Mouse (Mus musculus) midbrain, embryonic 15.5 days (tissue): ENCODE data around the gene Phex. TPM values are rescaled to one million over a fixed set of nuclear protein-coding genes. Genes with fewer than 3 reads are reported as not detected.

Experiments used
- ATAC-seq: fragments of 200-750 bp; cut with Nextera tagmentation; replicated peaks from 2 replicates; pipeline ENCODE4 v1.8.0; 2017; ENCODE audit warnings: moderate TSS enrichment
- H3K27ac ChIP-seq: fragments of 300-500 bp; sonication (generic); 2 replicates; pipeline ENCODE4 v1.5.1; 2015; ENCODE audit warnings: mild to moderate bottlenecking, inconsistent platforms
- H3K27me3 ChIP-seq: fragments of 300-500 bp; sonication (generic); replicated peaks from 2 replicates; pipeline ENCODE4 v1.6.1; 2015; ENCODE audit warnings: inconsistent platforms
- H3K36me3 ChIP-seq: fragments of 300-500 bp; sonication (generic); replicated peaks from 2 replicates; pipeline ENCODE4 v1.6.1; 2015; ENCODE audit warnings: inconsistent platforms
- H3K4me1 ChIP-seq: fragments of 300-500 bp; sonication (generic); 2 replicates; pipeline ENCODE4 v1.6.1; 2015; ENCODE audit warnings: inconsistent platforms
- H3K4me2 ChIP-seq: fragments of 300-500 bp; sonication (generic); 2 replicates; pipeline ENCODE4 v1.6.1; 2015; ENCODE audit warnings: inconsistent platforms, mild to moderate bottlenecking, moderate library complexity
- H3K4me3 ChIP-seq: fragments of 300-500 bp; sonication (generic); 2 replicates; pipeline ENCODE4 v1.5.1; 2015; ENCODE audit warnings: mild to moderate bottlenecking, inconsistent platforms
- H3K9ac ChIP-seq: fragments of 300-500 bp; sonication (generic); 2 replicates; pipeline ENCODE4 v1.6.1; 2015; ENCODE audit warnings: mild to moderate bottlenecking, inconsistent platforms
- H3K9me3 ChIP-seq: fragments of 300-500 bp; sonication (generic); 2 replicates; pipeline ENCODE4 v1.6.1; 2016; ENCODE audit warnings: inconsistent platforms
- WGBS: fragments of 180-500 bp; shearing (Covaris S2); methylation state at CpG from one replicate; pipeline ENCODE4 v1.1.7; 2015; ENCODE audit warnings: mixed read lengths; 5-methylcytosine and 5-hydroxymethylcytosine counted together
- polyA plus RNA-seq: library from polyadenylated mRNA; unstranded; fragments of >200 nt; fragmentation: Nextera tagmentation; extraction: Ambion mirVana; gene quantifications from 2 replicates; pipeline ENCODE4 v1.2.1, GENCODE M21; 2015

Gene Phex
- polyA plus RNA-seq, 1 experiment from 2014 or later, result 0.13 TPM

DNA sequence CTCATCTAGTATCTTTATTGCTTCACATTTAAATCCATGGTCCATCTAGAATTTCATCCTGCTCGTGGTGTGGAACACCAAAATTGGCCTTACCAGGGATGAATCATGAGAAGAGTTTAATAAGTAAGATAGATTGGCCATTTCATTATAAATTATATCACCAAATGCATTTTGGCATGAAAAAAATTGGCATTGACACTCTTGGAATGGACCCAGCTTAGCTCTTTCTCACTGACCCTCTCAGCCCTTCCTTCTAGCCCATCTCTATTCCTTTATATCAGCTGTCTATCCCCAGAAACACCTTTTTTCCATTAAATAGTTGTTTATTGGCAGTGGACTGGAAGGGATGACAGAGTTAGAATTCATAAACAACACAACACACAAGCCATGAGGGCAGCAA, 37.7 kb downstream of the Phex start:
- no peak overlapping the region for H3K9ac ChIP-seq
- WGBS, result 61% methylated on average over 1 of the region's 1 CpGs
- no peak for ATAC-seq

DNA sequence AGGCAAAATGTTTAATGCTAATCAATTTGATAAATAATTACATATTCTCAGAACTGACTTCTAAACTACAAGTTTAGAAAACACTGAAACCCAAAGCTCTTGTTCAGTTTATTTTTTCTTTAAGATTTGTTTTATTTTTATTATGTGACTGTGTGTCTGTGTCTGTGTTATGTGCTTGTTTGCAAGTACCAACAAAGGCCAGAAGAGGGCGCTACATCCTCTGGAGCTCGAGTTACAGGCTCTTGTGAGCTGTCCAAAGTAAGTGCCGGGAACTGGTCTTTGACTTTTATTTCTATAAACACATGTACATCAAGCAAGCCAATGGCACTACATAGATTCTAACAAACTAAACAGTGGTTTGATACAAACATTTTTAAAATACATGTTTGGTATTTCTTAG, 41.2 kb downstream of the Phex start:
- Histone ChIP-seq H3K36me3 (no peaks in the 10 kb centered on the region), H3K27me3 (no peaks in the 10 kb centered on the region), H3K4me3 (no peak overlapping the region), H3K9me3 (no peaks in the 10 kb centered on the region), H3K9ac (no peak overlapping the region), H3K27ac (no peak overlapping the region), H3K4me1 (no peaks in the 10 kb centered on the region), H3K4me2 (no peak overlapping the region)
- ATAC-seq, result no peak
- 71% methylated on average over 3 of the region's 3 CpGs for WGBS

More for the DNA sequence above, 37.7 kb downstream of the Phex start:
- Histone ChIP-seq H3K4me1 (no peaks in the 10 kb centered on the region), H3K36me3 (no peaks in the 10 kb centered on the region), H3K4me2 (no peak overlapping the region), H3K9me3 (no peaks in the 10 kb centered on the region), H3K27ac (no peak overlapping the region), H3K4me3 (no peak overlapping the region), H3K27me3 (no peaks in the 10 kb centered on the region)

DNA sequence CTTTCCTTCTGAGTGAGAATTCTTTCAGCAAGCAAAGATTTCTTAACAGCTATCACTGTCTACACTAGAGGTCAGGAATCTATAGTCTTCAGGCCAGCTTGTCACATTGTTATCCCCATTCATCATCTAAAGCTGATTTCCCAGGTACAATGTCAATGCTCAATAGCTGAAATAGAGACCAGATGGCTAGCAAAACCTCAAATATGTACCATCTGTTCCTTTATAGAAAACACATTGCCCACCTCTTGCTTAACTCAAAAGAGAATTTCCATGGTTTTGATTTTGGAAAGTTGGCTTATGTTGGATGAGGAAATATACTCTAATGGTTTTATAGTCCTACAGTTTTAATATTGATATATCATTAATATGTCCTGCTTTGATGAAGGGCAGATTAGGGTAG, 45.9 kb downstream of the Phex start:
- no peak overlapping the region for H3K4me2 ChIP-seq
- no peak for ATAC-seq
- H3K9ac ChIP-seq, result no peak overlapping the region
- no peaks in the 10 kb centered on the region for H3K36me3 ChIP-seq
- no peak overlapping the region for H3K4me3 ChIP-seq
- no peaks in the 10 kb centered on the region for H3K9me3 ChIP-seq
- no peak overlapping the region for H3K27ac ChIP-seq
- H3K4me1 ChIP-seq, result no peaks in the 10 kb centered on the region
- H3K27me3 ChIP-seq, result no peaks in the 10 kb centered on the region

DNA sequence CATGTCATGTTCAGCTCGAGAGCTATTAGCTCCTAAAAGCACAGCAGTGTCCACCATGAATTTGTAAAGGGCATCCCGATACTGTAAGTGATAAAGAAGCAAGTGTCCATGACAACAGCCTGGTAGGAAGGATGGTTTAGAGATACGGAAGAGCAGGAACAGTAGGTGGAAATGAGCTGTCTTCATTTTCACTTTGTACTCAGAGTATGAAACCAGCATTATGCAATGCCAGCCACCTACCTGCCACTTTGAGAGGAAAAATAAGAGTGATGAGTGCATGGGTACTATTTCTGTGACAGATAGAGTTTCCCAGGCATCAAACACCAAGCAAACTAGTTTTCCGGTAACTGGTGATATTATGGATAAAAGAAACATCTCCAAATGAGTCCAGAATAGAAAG, 59.6 kb downstream of the Phex start:
- WGBS, result 81% methylated on average over 4 of the region's 4 CpGs
- Histone ChIP-seq H3K4me3 (no peak overlapping the region), H3K27ac (no peak overlapping the region), H3K4me2 (no peak overlapping the region), H3K27me3 (no peaks in the 10 kb centered on the region), H3K9me3 (no peaks in the 10 kb centered on the region), H3K36me3 (no peaks in the 10 kb centered on the region), H3K4me1 (no peaks in the 10 kb centered on the region), H3K9ac (no peak overlapping the region)
- ATAC-seq, result no peak

DNA sequence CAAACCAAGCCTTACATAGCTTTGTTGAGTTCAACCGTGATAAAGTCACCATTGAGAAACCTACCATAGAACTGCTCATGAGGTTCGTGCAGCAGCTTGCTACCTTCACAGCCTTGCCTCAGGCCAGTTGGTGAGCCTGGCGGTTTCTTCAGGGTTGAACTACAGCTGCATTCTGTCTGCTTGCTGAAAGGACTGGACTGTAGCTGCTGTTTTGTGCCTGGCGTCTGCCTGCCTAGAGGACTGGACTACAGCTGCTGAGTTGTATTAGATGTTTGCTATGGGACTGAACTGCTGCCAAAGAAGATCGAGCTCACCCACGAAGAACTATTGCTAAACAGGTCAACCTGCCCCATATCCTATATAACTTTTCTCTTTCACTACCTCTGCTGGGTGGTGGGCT, 68.9 kb downstream of the Phex start:
- H3K27ac ChIP-seq, result no peak overlapping the region
- no peak overlapping the region for H3K9ac ChIP-seq
- 89% methylated on average over 6 of the region's 6 CpGs for WGBS
- H3K36me3 ChIP-seq, result no peaks in the 10 kb centered on the region
- ATAC-seq, result no peak
- no peak overlapping the region for H3K4me3 ChIP-seq
- no peak overlapping the region for H3K4me2 ChIP-seq
- H3K27me3 ChIP-seq, result no peaks in the 10 kb centered on the region
- no peaks in the 10 kb centered on the region for H3K4me1 ChIP-seq
- H3K9me3 ChIP-seq, result no peaks in the 10 kb centered on the region

DNA sequence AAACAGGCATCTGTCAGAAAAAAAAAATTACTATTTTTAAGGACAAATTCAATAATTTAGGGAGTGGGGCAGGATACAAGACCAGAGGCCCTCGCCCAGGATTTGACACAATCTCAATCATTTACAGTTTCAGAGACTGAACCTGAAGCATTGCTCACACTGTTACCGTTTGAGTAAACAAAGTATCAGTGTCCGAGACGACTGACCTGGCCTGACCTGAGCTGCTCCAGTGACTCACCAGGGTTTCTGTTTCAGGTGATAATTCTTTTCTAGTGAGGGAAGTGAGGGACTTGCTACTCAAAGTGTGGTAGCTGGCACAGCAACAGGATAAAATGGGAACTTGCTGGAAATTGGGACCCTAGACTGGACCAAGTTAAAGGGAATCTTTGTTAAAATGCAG, 80.4 kb downstream of the Phex start:
- H3K36me3 ChIP-seq, result no peaks in the 10 kb centered on the region
- 66% methylated on average over 4 of the region's 4 CpGs for whole genome bisulfite sequencing
- no peak overlapping the region for H3K9ac ChIP-seq
- H3K27ac ChIP-seq, result no peak overlapping the region
- no peak overlapping the region for H3K4me2 ChIP-seq
- no peak overlapping the region for H3K4me3 ChIP-seq
- no peaks in the 10 kb centered on the region for H3K9me3 ChIP-seq
- ATAC-seq, result no peak
- no peaks in the 10 kb centered on the region for H3K4me1 ChIP-seq
- H3K27me3 ChIP-seq, result no peaks in the 10 kb centered on the region

DNA sequence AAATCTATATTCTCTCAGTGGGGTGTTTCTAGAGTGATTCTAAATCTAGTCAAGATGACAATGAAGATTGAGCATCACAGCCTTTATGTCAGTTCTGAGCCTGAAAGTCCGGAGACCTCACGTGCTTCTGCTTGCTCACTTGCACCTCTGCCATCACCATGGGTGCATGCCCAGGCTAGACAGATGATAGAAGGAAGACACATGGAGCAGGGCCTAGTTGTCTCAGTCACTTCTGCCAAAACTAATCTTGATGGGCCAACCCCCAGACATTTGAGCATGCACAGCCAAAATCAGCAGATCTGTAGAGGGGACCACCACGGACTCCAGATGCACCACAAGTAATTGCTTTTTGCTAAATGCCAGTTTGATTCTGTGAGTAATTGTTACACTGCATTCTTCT, 85.3 kb downstream of the Phex start:
- ATAC-seq, result no peak
- Histone ChIP-seq H3K27me3 (no peaks in the 10 kb centered on the region), H3K27ac (no peak overlapping the region), H3K4me3 (no peak overlapping the region), H3K4me2 (no peak overlapping the region), H3K4me1 (no peaks in the 10 kb centered on the region), H3K9ac (no peak overlapping the region), H3K9me3 (no peaks in the 10 kb centered on the region), H3K36me3 (no peaks in the 10 kb centered on the region)
- 79% methylated on average over 3 of the region's 3 CpGs for WGBS

DNA sequence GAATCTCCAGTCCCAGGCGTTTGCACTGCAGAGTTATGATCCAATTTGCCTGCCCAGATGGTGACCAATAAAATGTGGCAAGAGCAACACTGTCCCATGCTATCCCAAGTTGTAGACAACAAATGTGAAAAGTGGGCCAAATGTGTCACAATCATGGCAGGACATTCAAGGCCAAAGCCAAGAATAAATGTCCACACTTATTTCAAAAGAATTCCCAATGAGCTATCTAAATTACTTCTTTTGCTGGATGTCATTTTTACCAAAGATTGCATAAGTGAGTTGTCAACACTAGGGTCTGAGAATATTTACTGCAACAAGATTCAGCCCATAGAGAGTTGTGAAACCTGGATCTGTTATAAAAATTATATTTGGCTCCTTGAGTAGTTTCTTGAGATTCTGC, 86.7 kb downstream of the Phex start:
- no peak overlapping the region for H3K27ac ChIP-seq
- 74% methylated on average over 1 of the region's 1 CpGs for WGBS
- no peak for ATAC-seq

DNA sequence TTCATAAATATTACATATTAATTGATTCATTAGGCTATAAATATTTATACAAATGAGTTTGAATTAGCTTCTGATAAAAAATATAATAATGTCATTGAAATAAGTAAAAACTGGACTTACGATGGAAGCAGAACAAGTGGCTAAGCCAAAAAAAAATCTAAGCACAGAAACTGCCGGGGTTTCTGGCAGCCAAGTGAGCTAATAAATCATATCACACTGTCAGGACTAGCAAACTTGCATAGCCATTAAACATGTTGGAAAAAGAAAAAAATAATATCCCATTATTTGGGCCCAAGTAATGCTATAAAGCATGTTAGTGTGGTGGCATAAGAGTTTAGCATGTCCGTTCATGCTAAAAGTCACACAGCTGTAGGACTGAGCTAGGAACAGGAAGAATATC, 87.4 kb downstream of the Phex start:
- H3K4me3 ChIP-seq, result no peak overlapping the region
- no peaks in the 10 kb centered on the region for H3K27me3 ChIP-seq
- H3K4me1 ChIP-seq, result no peaks in the 10 kb centered on the region
- H3K9ac ChIP-seq, result no peak overlapping the region
- no peaks in the 10 kb centered on the region for H3K9me3 ChIP-seq
- WGBS, result 94% methylated on average over 3 of the region's 3 CpGs
- no peaks in the 10 kb centered on the region for H3K36me3 ChIP-seq
- ATAC-seq, result no peak
- H3K27ac ChIP-seq, result no peak overlapping the region
- H3K4me2 ChIP-seq, result no peak overlapping the region

More for the DNA sequence above, 86.7 kb downstream of the Phex start:
- no peaks in the 10 kb centered on the region for H3K9me3 ChIP-seq
- H3K27me3 ChIP-seq, result no peaks in the 10 kb centered on the region
- H3K9ac ChIP-seq, result no peak overlapping the region
- no peak overlapping the region for H3K4me3 ChIP-seq
- no peaks in the 10 kb centered on the region for H3K36me3 ChIP-seq
- no peaks in the 10 kb centered on the region for H3K4me1 ChIP-seq
- H3K4me2 ChIP-seq, result no peak overlapping the region

DNA sequence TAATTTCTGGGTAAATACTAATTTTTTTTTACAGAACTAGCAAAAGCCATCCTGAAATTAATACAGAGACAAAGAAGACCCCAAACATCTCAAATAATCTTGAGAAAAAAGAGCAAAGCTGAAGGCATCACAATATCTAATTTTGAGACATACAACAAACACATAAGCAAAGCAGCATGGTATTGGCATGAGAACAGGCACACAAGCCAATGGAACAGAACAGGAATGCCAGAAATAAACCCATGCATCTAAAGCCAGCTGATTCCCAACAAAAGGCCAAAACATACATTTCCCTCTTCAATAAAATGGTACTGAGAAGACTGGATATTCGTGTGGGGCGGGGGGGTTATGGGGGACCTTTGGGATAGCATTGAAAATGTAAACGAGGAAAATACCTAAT, 90.7 kb downstream of the Phex start:
- ATAC-seq, result no peak
- no peaks in the 10 kb centered on the region for H3K27me3 ChIP-seq
- no peaks in the 10 kb centered on the region for H3K4me1 ChIP-seq
- H3K4me3 ChIP-seq, result no peak overlapping the region
- no peak overlapping the region for H3K27ac ChIP-seq
- no peaks in the 10 kb centered on the region for H3K36me3 ChIP-seq
- H3K9ac ChIP-seq, result no peak overlapping the region
- H3K9me3 ChIP-seq, result no peaks in the 10 kb centered on the region
- 81% methylated on average over 3 of the region's 3 CpGs for WGBS
- H3K4me2 ChIP-seq, result no peak overlapping the region

DNA sequence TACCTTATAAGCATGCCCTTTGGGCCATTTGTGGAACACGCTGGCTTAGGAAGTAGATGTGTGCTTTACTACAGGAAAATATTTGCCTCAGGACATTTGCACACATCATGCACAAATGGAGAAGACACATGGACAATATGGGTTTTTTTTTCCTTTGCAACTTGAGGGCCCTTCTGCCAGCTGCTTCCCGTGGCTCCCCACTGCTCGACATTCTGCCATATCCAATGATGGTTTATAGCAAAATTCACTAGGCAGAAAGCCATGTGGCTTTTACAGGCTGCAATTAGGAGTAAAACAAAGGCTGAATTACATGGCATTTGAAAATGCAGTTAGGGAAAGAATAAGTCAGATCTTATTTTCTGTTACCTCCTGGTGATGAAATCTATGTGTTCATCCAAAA, 104.8 kb downstream of the Phex start:
- Histone ChIP-seq H3K27me3 (no peaks in the 10 kb centered on the region), H3K27ac (no peak overlapping the region), H3K4me1 (peaks cover 5% of the 10 kb centered on the region; the same call in 1 of the 2 replicates), H3K36me3 (no peaks in the 10 kb centered on the region), H3K9ac (no peak overlapping the region), H3K9me3 (no peaks in the 10 kb centered on the region), H3K4me2 (no peak overlapping the region), H3K4me3 (no peak overlapping the region)
- WGBS, result 77% methylated on average over 3 of the region's 3 CpGs
- no peak for ATAC-seq

DNA sequence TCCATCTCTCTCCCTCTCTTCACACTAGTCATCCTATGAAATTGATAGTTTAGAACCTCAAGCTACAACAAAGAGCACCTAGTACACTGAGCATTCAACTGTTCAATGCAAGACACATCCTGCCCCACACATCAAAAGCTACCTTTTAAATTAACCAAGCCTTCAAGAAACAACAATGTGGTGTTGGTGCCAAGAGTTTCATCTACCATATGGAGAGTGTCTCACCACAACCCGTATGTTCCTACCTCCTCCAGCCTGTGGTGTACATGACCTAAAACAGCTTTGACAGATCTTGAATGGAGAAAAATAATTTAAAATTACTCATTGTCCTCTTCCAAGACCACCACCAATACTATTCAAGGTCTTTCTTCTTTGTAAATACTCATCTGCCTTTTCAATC, 106.9 kb downstream of the Phex start:
- 88% methylated on average over 1 of the region's 1 CpGs for WGBS
- H3K4me1 ChIP-seq, result peaks cover 5% of the 10 kb centered on the region; the same call in 1 of the 2 replicates
- H3K9me3 ChIP-seq, result no peaks in the 10 kb centered on the region
- no peaks in the 10 kb centered on the region for H3K27me3 ChIP-seq
- no peak overlapping the region for H3K4me2 ChIP-seq
- H3K9ac ChIP-seq, result no peak overlapping the region
- no peak overlapping the region for H3K27ac ChIP-seq
- H3K36me3 ChIP-seq, result no peaks in the 10 kb centered on the region
- ATAC-seq, result no peak
- H3K4me3 ChIP-seq, result no peak overlapping the region

DNA sequence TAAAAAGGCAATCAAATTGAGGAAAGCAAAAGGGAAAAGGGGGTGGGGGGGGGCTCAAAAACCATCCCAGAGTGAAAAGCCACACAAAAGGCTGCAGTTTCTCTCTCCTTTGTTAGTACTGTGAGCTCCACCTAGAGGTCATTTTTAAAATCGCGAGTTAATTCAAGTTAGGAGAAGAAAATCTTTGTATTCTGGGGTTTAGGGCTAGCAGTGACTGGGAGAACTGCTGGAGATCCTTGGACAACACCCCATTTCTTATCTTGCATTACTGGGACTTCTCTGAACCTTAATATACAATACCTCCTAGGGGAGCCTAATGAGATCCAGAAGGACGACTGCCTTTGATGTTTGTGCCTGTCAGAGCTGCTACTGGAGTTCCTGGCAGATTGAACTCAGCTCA, 107.7 kb downstream of the Phex start:
- peak; percentile 71 for ATAC-seq
- H3K27me3 ChIP-seq, result no peaks in the 10 kb centered on the region
- peak overlapping the region; percentile 69 for H3K27ac ChIP-seq
- no peak overlapping the region for H3K4me3 ChIP-seq
- no peak overlapping the region for H3K4me2 ChIP-seq
- H3K36me3 ChIP-seq, result no peaks in the 10 kb centered on the region
- H3K9me3 ChIP-seq, result no peaks in the 10 kb centered on the region
- 1% methylated on average over 3 of the region's 3 CpGs for WGBS
- peaks cover 5% of the 10 kb centered on the region; the same call in 1 of the 2 replicates for H3K4me1 ChIP-seq
- no peak overlapping the region for H3K9ac ChIP-seq
